Mouse (Mus musculus): Measurements from ENCODE around the gene Cdk7. TPM values are rescaled to one million over a fixed set of nuclear protein-coding genes. Genes with fewer than 3 reads are reported as not detected.
A peak's percentile ranks its signal among the peaks of the same experiment; 100 is the strongest.
"Not testable (repeated sequence)": the region's sequence is repeated elsewhere in the genome, so short reads cannot be mapped to it uniquely, and the experiment has no call there.

Gene Cdk7
- polyA plus RNA-seq, 1 experiment from 2014 or later, result 101 TPM

- H3K36me3 ChIP-seq (ENCODE audit: control insufficient read depth, insufficient read depth, low read length), result no peaks in the 10 kb centered on the region; the same call in 1 of the 2 replicates
- WGBS, result 91% methylated on average over 5 of the region's 5 CpGs
- DNase-seq (ENCODE audit: low spot score), result no peak
- no peak for ATAC-seq (ENCODE audit: insufficient number of reproducible peaks, low FRiP score, low TSS enrichment, low read depth)
- no peaks in the 10 kb centered on the region for H3K9me3 ChIP-seq (ENCODE audit: control insufficient read depth, low read length)
- H3K4me1 ChIP-seq (ENCODE audit: control insufficient read depth, insufficient read depth, low read length), result no peaks in the 10 kb centered on the region
- no peak overlapping the region for H3K4me2 ChIP-seq (ENCODE audit: low read depth, severe bottlenecking)
- H3K27me3 ChIP-seq (ENCODE audit: control insufficient read depth, insufficient read depth, low read length), result no peaks in the 10 kb centered on the region
- H3K27ac ChIP-seq (replicated peaks; ENCODE audit: low read depth, low read length), result no peak overlapping the region
- H3K9ac ChIP-seq (ENCODE audit: low read length), result no peak overlapping the region
- H3K4me3 ChIP-seq (ENCODE audit: low read depth, low read length), result no peak overlapping the region
Observed at GRCm38 (mm10) chr13:100742831-100743230, 12.1 kb upstream of the Cdk7 start.

GRCm38 (mm10) chr13:100732756-100733155 lies 2.0 kb upstream of the Cdk7 start:
- peaks cover 4% of the 10 kb centered on the region for H3K4me1 ChIP-seq (ENCODE audit: control insufficient read depth, insufficient read depth, low read length)
- H3K4me3 ChIP-seq (ENCODE audit: low read depth, low read length), result no peak overlapping the region
- H3K27ac ChIP-seq (replicated peaks; ENCODE audit: low read depth, low read length), result no peak overlapping the region
- DNase-seq (ENCODE audit: low spot score), result no peak
- ATAC-seq (ENCODE audit: insufficient number of reproducible peaks, low FRiP score, low TSS enrichment, low read depth), result no peak
- 98% methylated on average over 2 of the region's 2 CpGs for WGBS
- H3K9ac ChIP-seq (ENCODE audit: low read length), result no peak overlapping the region
- no peak overlapping the region for H3K4me2 ChIP-seq (ENCODE audit: low read depth, severe bottlenecking)
- H3K9me3 ChIP-seq (ENCODE audit: control insufficient read depth, low read length), result no peaks in the 10 kb centered on the region
- no peaks in the 10 kb centered on the region for H3K27me3 ChIP-seq (ENCODE audit: control insufficient read depth, insufficient read depth, low read length)
- peaks cover 9% of the 10 kb centered on the region; the same call in 1 of the 2 replicates for H3K36me3 ChIP-seq (ENCODE audit: control insufficient read depth, insufficient read depth, low read length)

GRCm38 (mm10) chr13:100731462-100732046 lies 815 bp upstream of the Cdk7 start:
- not testable (repeated sequence) for H3K27me3 ChIP-seq (ENCODE audit: control insufficient read depth, insufficient read depth, low read length); H3K9ac ChIP-seq (ENCODE audit: low read length); H3K27ac ChIP-seq (replicated peaks; ENCODE audit: low read depth, low read length); H3K4me1 ChIP-seq (ENCODE audit: control insufficient read depth, insufficient read depth, low read length); H3K4me3 ChIP-seq (ENCODE audit: low read depth, low read length); ATAC-seq (ENCODE audit: insufficient number of reproducible peaks, low FRiP score, low TSS enrichment, low read depth); H3K9me3 ChIP-seq (ENCODE audit: control insufficient read depth, low read length); H3K4me2 ChIP-seq (ENCODE audit: low read depth, severe bottlenecking); DNase-seq (ENCODE audit: low spot score)
- WGBS, result 86% methylated on average over 5 of the region's 6 CpGs
- peaks cover 12% of the 10 kb centered on the region; the same call in 1 of the 2 replicates for H3K36me3 ChIP-seq (ENCODE audit: control insufficient read depth, insufficient read depth, low read length)

GRCm38 (mm10) chr13:100730153-100730860 lies 432 bp downstream of the Cdk7 start:
- no peak for DNase-seq (ENCODE audit: low spot score)
- H3K27ac ChIP-seq (replicated peaks; ENCODE audit: low read depth, low read length), result peak overlapping the region; percentile 86
- H3K9ac ChIP-seq (ENCODE audit: low read length), result peak overlapping the region; percentile 67
- H3K9me3 ChIP-seq (ENCODE audit: control insufficient read depth, low read length), result no peaks in the 10 kb centered on the region
- under 1% methylated on average over 30 of the region's 30 CpGs for WGBS
- H3K4me2 ChIP-seq (ENCODE audit: low read depth, severe bottlenecking), result peak overlapping the region; percentile 57
- ATAC-seq (ENCODE audit: insufficient number of reproducible peaks, low FRiP score, low TSS enrichment, low read depth), result 0 out of 2 replicates have a peak, but pooled peaks have one; percentile 2
- no peaks in the 10 kb centered on the region for H3K27me3 ChIP-seq (ENCODE audit: control insufficient read depth, insufficient read depth, low read length)
- H3K36me3 ChIP-seq (ENCODE audit: control insufficient read depth, insufficient read depth, low read length), result peaks cover 12% of the 10 kb centered on the region; the same call in 1 of the 2 replicates
- peaks cover 4% of the 10 kb centered on the region for H3K4me1 ChIP-seq (ENCODE audit: control insufficient read depth, insufficient read depth, low read length)
- H3K4me3 ChIP-seq (ENCODE audit: low read depth, low read length), result peak overlapping the region; percentile 64

- not testable (repeated sequence) for H3K27me3 ChIP-seq (ENCODE audit: control insufficient read depth, insufficient read depth, low read length); H3K4me2 ChIP-seq (ENCODE audit: low read depth, severe bottlenecking); DNase-seq (ENCODE audit: low spot score); H3K9ac ChIP-seq (ENCODE audit: low read length); H3K4me1 ChIP-seq (ENCODE audit: control insufficient read depth, insufficient read depth, low read length); ATAC-seq (ENCODE audit: insufficient number of reproducible peaks, low FRiP score, low TSS enrichment, low read depth); H3K27ac ChIP-seq (replicated peaks; ENCODE audit: low read depth, low read length); H3K9me3 ChIP-seq (ENCODE audit: control insufficient read depth, low read length); H3K4me3 ChIP-seq (ENCODE audit: low read depth, low read length)
- peaks cover 12% of the 10 kb centered on the region; the same call in 1 of the 2 replicates for H3K36me3 ChIP-seq (ENCODE audit: control insufficient read depth, insufficient read depth, low read length)
- WGBS, result 92% methylated on average over 4 of the region's 4 CpGs
Observed at GRCm38 (mm10) chr13:100728530-100728929, 2.2 kb downstream of the Cdk7 start.

- no peak overlapping the region for H3K9ac ChIP-seq (ENCODE audit: low read length)
- no peak for DNase-seq (ENCODE audit: low spot score)
- H3K4me3 ChIP-seq (ENCODE audit: low read depth, low read length), result no peak overlapping the region
Observed at GRCm38 (mm10) chr13:100728086-100728485, 2.7 kb downstream of the Cdk7 start.

GRCm38 (mm10) chr13:100725194-100725593 lies 5.5 kb downstream of the Cdk7 start:
- no peaks in the 10 kb centered on the region for H3K27me3 ChIP-seq (ENCODE audit: control insufficient read depth, insufficient read depth, low read length)
- no peak overlapping the region for H3K4me2 ChIP-seq (ENCODE audit: low read depth, severe bottlenecking)
- no peak overlapping the region for H3K4me3 ChIP-seq (ENCODE audit: low read depth, low read length)
- 84% methylated on average over 10 of the region's 10 CpGs for WGBS
- no peak overlapping the region for H3K9ac ChIP-seq (ENCODE audit: low read length)
- H3K36me3 ChIP-seq (ENCODE audit: control insufficient read depth, insufficient read depth, low read length), result peaks cover 12% of the 10 kb centered on the region; the same call in 1 of the 2 replicates
- peaks cover 4% of the 10 kb centered on the region for H3K4me1 ChIP-seq (ENCODE audit: control insufficient read depth, insufficient read depth, low read length)
- H3K9me3 ChIP-seq (ENCODE audit: control insufficient read depth, low read length), result no peaks in the 10 kb centered on the region
- H3K27ac ChIP-seq (replicated peaks; ENCODE audit: low read depth, low read length), result no peak overlapping the region
- no peak for DNase-seq (ENCODE audit: low spot score)
- ATAC-seq (ENCODE audit: insufficient number of reproducible peaks, low FRiP score, low TSS enrichment, low read depth), result no peak

More at GRCm38 (mm10) chr13:100728086-100728485, 2.7 kb downstream of the Cdk7 start:
- Histone ChIP-seq H3K27me3 (ENCODE audit: control insufficient read depth, insufficient read depth, low read length) (no peaks in the 10 kb centered on the region), H3K27ac (replicated peaks; ENCODE audit: low read depth, low read length) (no peak overlapping the region), H3K4me1 (ENCODE audit: control insufficient read depth, insufficient read depth, low read length) (peaks cover 4% of the 10 kb centered on the region), H3K9me3 (ENCODE audit: control insufficient read depth, low read length) (no peaks in the 10 kb centered on the region), H3K4me2 (ENCODE audit: low read depth, severe bottlenecking) (no peak overlapping the region), H3K36me3 (ENCODE audit: control insufficient read depth, insufficient read depth, low read length) (peaks cover 12% of the 10 kb centered on the region; the same call in 1 of the 2 replicates)
- WGBS, result 89% methylated on average over 5 of the region's 5 CpGs
- ATAC-seq (ENCODE audit: insufficient number of reproducible peaks, low FRiP score, low TSS enrichment, low read depth), result no peak

- DNase-seq (ENCODE audit: low spot score) (no peak), ATAC-seq (ENCODE audit: insufficient number of reproducible peaks, low FRiP score, low TSS enrichment, low read depth) (no peak)
- Histone ChIP-seq H3K4me1 (ENCODE audit: control insufficient read depth, insufficient read depth, low read length) (peaks cover 4% of the 10 kb centered on the region), H3K27me3 (ENCODE audit: control insufficient read depth, insufficient read depth, low read length) (no peaks in the 10 kb centered on the region), H3K9ac (ENCODE audit: low read length) (no peak overlapping the region), H3K4me3 (ENCODE audit: low read depth, low read length) (no peak overlapping the region), H3K27ac (replicated peaks; ENCODE audit: low read depth, low read length) (no peak overlapping the region), H3K36me3 (ENCODE audit: control insufficient read depth, insufficient read depth, low read length) (peaks cover 14% of the 10 kb centered on the region; the same call in 1 of the 2 replicates), H3K4me2 (ENCODE audit: low read depth, severe bottlenecking) (no peak overlapping the region), H3K9me3 (ENCODE audit: control insufficient read depth, low read length) (no peaks in the 10 kb centered on the region)
- WGBS, result 91% methylated on average over 7 of the region's 7 CpGs
Observed at GRCm38 (mm10) chr13:100724051-100724754, 6.5 kb downstream of the Cdk7 start.

Measured in limb, embryonic 11.5 days (tissue).